Mouse (Mus musculus) fibroblast of lung, adult 2 months (primary cell): ENCODE results near the gene Diablo.

Experiments used
- DNase-seq: peaks from one replicate; pipeline ENCODE4 v3.0.0-alpha.2; 2011; ENCODE audit warnings: low read depth

Diablo gene

GRCm38 (mm10) chr5:123501973-123502372, 22.0 kb downstream of the Diablo start:
- DNase-seq, result no peak

- DNase-seq, result no peak
Observed at GRCm38 (mm10) chr5:123499717-123500116, 24.3 kb downstream of the Diablo start.

GRCm38 (mm10) chr5:123489935-123490334, 34.0 kb downstream of the Diablo start:
- no peak for DNase-seq

- no peak for DNase-seq
Observed at GRCm38 (mm10) chr5:123489112-123489785, 34.7 kb downstream of the Diablo start, which contains the start of the genes Lrrc43 and Il31. Gene Lrrc43 (plus strand): TSS chr5:123489305. Gene Il31 (minus strand): TSS chr5:123489489.

GRCm38 (mm10) chr5:123487659-123488395, 36.1 kb downstream of the Diablo start:
- no peak for DNase-seq

GRCm38 (mm10) chr5:123473817-123474216, 50.2 kb downstream of the Diablo start:
- no peak for DNase-seq

GRCm38 (mm10) chr5:123470784-123471400, 53.1 kb downstream of the Diablo start:
- DNase-seq, result no peak

- DNase-seq, result no peak
Observed at GRCm38 (mm10) chr5:123464638-123465037, 59.3 kb downstream of the Diablo start.

- DNase-seq, result no peak
Observed at GRCm38 (mm10) chr5:123461420-123461819, 62.6 kb downstream of the Diablo start.
